In the genomic region with DNA sequence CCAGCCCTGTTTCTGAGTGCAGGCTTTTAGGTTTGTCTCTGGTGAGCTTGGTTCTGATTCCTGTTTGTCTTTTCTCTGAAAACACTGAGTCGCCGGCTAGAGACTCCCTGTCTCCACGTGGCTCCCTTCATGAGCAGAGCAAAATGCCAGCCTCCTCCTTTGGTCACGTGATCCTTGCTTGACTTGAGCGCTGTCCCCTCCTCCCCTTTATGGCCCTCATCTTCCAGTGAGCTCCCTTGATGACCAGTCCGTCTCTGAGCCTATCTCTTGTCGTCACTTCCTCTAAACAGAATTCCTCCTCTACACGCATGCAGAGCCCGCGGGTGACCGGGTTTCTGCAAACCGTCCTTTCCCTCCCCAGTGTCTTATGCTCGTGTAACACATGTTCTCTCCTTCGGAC, we compare ENCODE assay signal across 10 mouse cellular contexts.
DNase-seq lines count a peak whose midpoint lies in the region; ATAC-seq and TF ChIP-seq lines count a peak whose summit lies in the region.
"Had no signal": no experiment of that assay in that cellular context is flagged by ENCODE, and none has a peak within 500 bp of the region (broad histone marks: within the 10 kb centered on the region; RNA-seq: fewer than 3 reads in every experiment).

No protein-coding gene starts in this region.

- TF ChIP-seq CTCF in lung, postnatal 0 days (IDR thresholded peaks at IDR 0.05): no peak

- peaks cover 77% of the 10 kb centered on the region for H3K4me1 ChIP-seq in heart, embryonic 10.5 days
- H3K4me1 ChIP-seq in lung, postnatal 0 days (ENCODE audit: insufficient read depth, low read depth, low read length): peaks cover 30% of the 10 kb centered on the region
- peaks cover 76% of the 10 kb centered on the region for H3K4me1 ChIP-seq in limb, embryonic 10.5 days
- H3K4me1 ChIP-seq in neural tube, embryonic 15.5 days: peaks cover 82% of the 10 kb centered on the region

- DNase-seq in heart, embryonic 10.5 days (ENCODE audit: low spot score): no peak
- no peak for DNase-seq in heart, postnatal 10 days
- DNase-seq in lung, postnatal 0 days (ENCODE audit: low spot score): peak; percentile 70
- DNase-seq in lung, postnatal 14 days: no peak
- no peak for DNase-seq in limb, embryonic 10.5 days (ENCODE audit: low spot score)
- no peak for DNase-seq in ovary, postnatal 14 days (ENCODE audit: low spot score)
- no peak for DNase-seq in spleen, adult 12 weeks (ENCODE audit: low spot score)
- DNase-seq: layer of hippocampus, adult 9-11 months had no signal

- intact Hi-C loops in heart, postnatal 10 days (cut with DNase I): no loop called here

- no peak overlapping the region for H3K9ac ChIP-seq in lung, postnatal 0 days (replicated peaks; ENCODE audit: low read depth)
- no peak overlapping the region for H3K9ac ChIP-seq in neural tube, embryonic 15.5 days (replicated peaks)

- no peak for TF ChIP-seq EP300 in lung, postnatal 0 days (IDR thresholded peaks at IDR 0.05)

- peak overlapping the region; percentile 85 for H3K27ac ChIP-seq in heart, embryonic 10.5 days
- peak overlapping the region; percentile 16; the same call in 1 of the 2 replicates for H3K27ac ChIP-seq in lung, postnatal 0 days (ENCODE audit: low read length)
- peak overlapping the region; percentile 72 for H3K27ac ChIP-seq in limb, embryonic 10.5 days
- H3K27ac ChIP-seq in neural tube, embryonic 15.5 days (replicated peaks): peak overlapping the region; percentile 56

- peak; percentile 47 for ATAC-seq in lung, postnatal 0 days
- no peak for ATAC-seq in neural tube, embryonic 15.5 days (ENCODE audit: low FRiP score)
- ATAC-seq: forebrain, embryonic 16.5 days had no signal

- H3K36me3 ChIP-seq in heart, embryonic 10.5 days: 0 out of 2 replicates have a peak, but pooled peaks cover 4% of the 10 kb centered on the region
- no peaks in the 10 kb centered on the region for H3K36me3 ChIP-seq in lung, postnatal 0 days (ENCODE audit: insufficient read depth, low read length)
- H3K36me3 ChIP-seq in limb, embryonic 10.5 days: peaks cover 23% of the 10 kb centered on the region
- no peaks in the 10 kb centered on the region for H3K36me3 ChIP-seq in neural tube, embryonic 15.5 days

- H3K9me3 ChIP-seq in heart, embryonic 10.5 days: no peaks in the 10 kb centered on the region
- H3K9me3 ChIP-seq in lung, postnatal 0 days (ENCODE audit: low read length): no peaks in the 10 kb centered on the region
- H3K9me3 ChIP-seq in limb, embryonic 10.5 days (replicated peaks): no peaks in the 10 kb centered on the region
- H3K9me3 ChIP-seq in neural tube, embryonic 15.5 days (replicated peaks): no peaks in the 10 kb centered on the region

- H3K4me3 ChIP-seq in heart, embryonic 10.5 days: no peak overlapping the region
- no peak overlapping the region for H3K4me3 ChIP-seq in lung, postnatal 0 days (ENCODE audit: low read depth, low read length)
- no peak overlapping the region for H3K4me3 ChIP-seq in limb, embryonic 10.5 days
- no peak overlapping the region for H3K4me3 ChIP-seq in neural tube, embryonic 15.5 days (replicated peaks)

- WGBS in heart, embryonic 10.5 days: 43% methylated on average over 14 of the region's 14 CpGs
- 42% methylated on average over 14 of the region's 14 CpGs for WGBS in lung, postnatal 0 days
- WGBS in limb, embryonic 10.5 days: 71% methylated on average over 14 of the region's 14 CpGs
- 42% methylated on average over 14 of the region's 14 CpGs for WGBS in neural tube, embryonic 15.5 days

- H3K4me2 ChIP-seq in lung, postnatal 0 days (replicated peaks; ENCODE audit: low read depth, low read length): no peak overlapping the region
- peak overlapping the region; percentile 9; the same call in 1 of the 2 replicates for H3K4me2 ChIP-seq in neural tube, embryonic 15.5 days

- H3K27me3 ChIP-seq in heart, embryonic 10.5 days (ENCODE audit: insufficient read depth, poor library complexity, severe bottlenecking): no peaks in the 10 kb centered on the region
- no peaks in the 10 kb centered on the region for H3K27me3 ChIP-seq in lung, postnatal 0 days (replicated peaks; ENCODE audit: insufficient read depth, low read length)
- no peaks in the 10 kb centered on the region for H3K27me3 ChIP-seq in limb, embryonic 10.5 days (ENCODE audit: low read depth, poor library complexity, severe bottlenecking)
- no peaks in the 10 kb centered on the region; the same call in 1 of the 2 replicates for H3K27me3 ChIP-seq in neural tube, embryonic 15.5 days (replicated peaks)

Comparison
In these comparisons a context has a peak if more than half of its experiments do, and no peak if none do; other contexts are left out.
1. H3K27ac ChIP-seq: peak in every context shown above with its lines; median percentile 85 in heart, embryonic 10.5 days; 72 in limb, embryonic 10.5 days; 56 in neural tube, embryonic 15.5 days; 16 in lung, postnatal 0 days.